Mouse (Mus musculus) CH12.LX (cell line): ENCODE data around the gene Tgfbr1. TPM values are rescaled to one million over a fixed set of nuclear protein-coding genes. Genes with fewer than 3 reads are reported as not detected.

Experiments
- DNase-seq: peaks from one replicate; pipeline ENCODE4 v3.0.0-alpha.2; 2013; ENCODE audit errors: extremely low read depth
- H3K27ac ChIP-seq: 2 replicates; pipeline ENCODE4 v1.5.1; 2012; ENCODE audit warnings: low read depth, mild to moderate bottlenecking, control low read depth, moderate library complexity; ENCODE audit not compliant: insufficient read depth
- H3K27me3 ChIP-seq: replicated peaks from 2 replicates; pipeline ENCODE3; 2012; ENCODE audit warnings: inconsistent platforms
- H3K36me3 ChIP-seq, 2 experiments: replicated peaks in 1 of 2; 2 replicates each; pipeline versions ENCODE3 to v1.6.1; 2012; ENCODE audit warnings: inconsistent platforms in 1 of 2, low read length in 1 of 2, mild to moderate bottlenecking in 1 of 2, mixed read lengths in 1 of 2, moderate library complexity in 1 of 2; ENCODE audit not compliant: control insufficient read depth in 1 of 2, insufficient read depth in 1 of 2
- H3K4me1 ChIP-seq, 2 experiments: 2 replicates each; pipeline ENCODE4 v1.6.1; 2012; ENCODE audit warnings: inconsistent platforms in 1 of 2, moderate library complexity in 1 of 2; ENCODE audit not compliant: insufficient read depth in 2 of 2, control insufficient read depth in 1 of 2
- H3K4me2 ChIP-seq: 2 replicates; pipeline ENCODE4 v1.6.1; 2012; ENCODE audit warnings: low read depth, mild to moderate bottlenecking, control low read depth; ENCODE audit not compliant: poor library complexity, insufficient read depth, severe bottlenecking
- H3K4me3 ChIP-seq, 3 experiments: fragments of 150-350 bp in 1 of 3; sonication (generic) in 1 of 3; replicated peaks in 1 of 3; 2 replicates each; pipeline versions ENCODE3 to v1.5.1; 2011 to 2012; ENCODE audit warnings: low read depth in 2 of 3, low read length in 2 of 3, mild to moderate bottlenecking in 2 of 3, moderate library complexity in 2 of 3, control low read depth in 1 of 3, improper control_type of control experiment in 1 of 3, inconsistent platforms in 1 of 3, mixed read lengths in 1 of 3; ENCODE audit not compliant: poor library complexity in 1 of 3
- H3K79me2 ChIP-seq: replicated peaks from 2 replicates; pipeline ENCODE4 v1.6.1; 2012; ENCODE audit warnings: mild to moderate bottlenecking, moderate library complexity; ENCODE audit not compliant: control insufficient read depth, poor library complexity, insufficient read depth, severe bottlenecking; ENCODE audit errors: extremely low read depth
- H3K9ac ChIP-seq: 2 replicates; pipeline ENCODE4 v1.6.1; 2012; ENCODE audit warnings: low read depth, mild to moderate bottlenecking, control low read depth, moderate library complexity; ENCODE audit not compliant: insufficient read depth
- H3K9me3 ChIP-seq: replicated peaks from 2 replicates; pipeline ENCODE3; 2012; ENCODE audit warnings: low read length, inconsistent platforms, mixed read lengths
- BHLHE40 ChIP-seq: IDR thresholded peaks from 2 replicates; pipeline ENCODE4 v1.6.1; 2011; ENCODE audit warnings: mild to moderate bottlenecking, low read depth, low read length, improper control_type of control experiment
- CHD1 ChIP-seq: IDR thresholded peaks from 2 replicates; pipeline ENCODE4 v1.6.1; 2012; ENCODE audit warnings: low read depth, low read length, improper control_type of control experiment, inconsistent platforms
- CHD2 ChIP-seq: IDR thresholded peaks from 2 replicates; pipeline ENCODE4 v1.6.1; 2011; ENCODE audit warnings: low read length, improper control_type of control experiment
- CTCF ChIP-seq, 2 experiments: IDR thresholded peaks in 1 of 2; conservative IDR thresholded peaks in 1 of 2; 2 replicates each; pipeline ENCODE4 v1.5.1; 2011 to 2012; ENCODE audit warnings: low read depth in 2 of 2, low read length in 2 of 2, improper control_type of control experiment in 1 of 2, inconsistent platforms in 1 of 2, mild to moderate bottlenecking in 1 of 2, moderate library complexity in 1 of 2
- ETS1 ChIP-seq: conservative IDR thresholded peaks from 2 replicates; pipeline ENCODE4 v1.6.1; 2012; ENCODE audit warnings: low read depth, mild to moderate bottlenecking, inconsistent platforms, low read length, improper control_type of control experiment, moderate library complexity
- GABPA ChIP-seq: IDR thresholded peaks from 2 replicates; pipeline ENCODE4 v1.6.1; 2012; ENCODE audit warnings: low read depth, low read length, improper control_type of control experiment, inconsistent platforms; ENCODE audit not compliant: insufficient replicate concordance
- IRF4 ChIP-seq: IDR thresholded peaks from 2 replicates; pipeline ENCODE4 v1.6.1; 2014; ENCODE audit warnings: low read depth, mild to moderate bottlenecking, inconsistent platforms, low read length, improper control_type of control experiment
- JUN ChIP-seq: IDR thresholded peaks from 2 replicates; pipeline ENCODE4 v1.6.1; 2011; ENCODE audit warnings: low read depth, mild to moderate bottlenecking, low read length, improper control_type of control experiment, moderate library complexity; ENCODE audit not compliant: insufficient read depth
- MEF2A ChIP-seq: IDR thresholded peaks from 2 replicates; pipeline ENCODE4 v1.6.1; 2014; ENCODE audit warnings: low read depth, mild to moderate bottlenecking, inconsistent platforms, low read length, improper control_type of control experiment, borderline replicate concordance
- MXI1 ChIP-seq: IDR thresholded peaks from 2 replicates; pipeline ENCODE4 v1.6.1; 2011; ENCODE audit warnings: mild to moderate bottlenecking, low read depth, low read length, improper control_type of control experiment
- NELFE ChIP-seq: IDR thresholded peaks from 2 replicates; pipeline ENCODE4 v1.6.1; 2011; ENCODE audit warnings: low read depth, low read length, improper control_type of control experiment
- NRF1 ChIP-seq: IDR thresholded peaks from 2 replicates; pipeline ENCODE4 v1.6.1; 2014; ENCODE audit warnings: low read depth, mild to moderate bottlenecking, inconsistent platforms, low read length, improper control_type of control experiment, moderate library complexity
- PAX5 ChIP-seq: IDR thresholded peaks from 2 replicates; pipeline ENCODE4 v1.6.1; 2012; ENCODE audit warnings: low read length, inconsistent platforms, mixed read lengths
- USF2 ChIP-seq: conservative IDR thresholded peaks from 2 replicates; pipeline ENCODE4 v1.6.1; 2011; ENCODE audit warnings: low read depth, low read length, improper control_type of control experiment
- dilution Hi-C: fragments of 300-500 bp; cut with MboI; formaldehyde crosslinking; loops from 2 replicates; pipeline ENCODE4 v1.14.3; 2020; ENCODE audit warnings: low sequenced_read_pairs; ENCODE audit not compliant: extremely low pct_unique_long_range_greater_than_20kb, extremely low pct_ligation_motif_present
- in situ Hi-C: fragments of 300-500 bp; cut with MboI; formaldehyde crosslinking; loops from 3 replicates; pipeline ENCODE4 v1.14.3; 2019; ENCODE audit warnings: low sequenced_read_pairs, low pct_ligation_motif_present, low pct_unique_long_range_greater_than_20kb, mixed read lengths
- polyA plus RNA-seq: library from polyadenylated mRNA; unstranded; fragments of >175 nt; gene quantifications from 2 replicates; pipeline ENCODE4 v1.2.1, GENCODE M21; 2012; ENCODE audit warnings: low read depth; ENCODE audit not compliant: insufficient read length
- total RNA-seq, 2 experiments: library from RNA; depleted of rRNA; stranded (reverse); fragments of 300-350 nt in 1 of 2; fragments of >200 nt in 1 of 2; gene quantifications; 2 replicates each; pipeline ENCODE4 v1.2.3; 2012 to 2014

Gene Tgfbr1
- total and polyA plus RNA-seq, 3 experiments = 3.4 to 8.7 (median 7.0) TPM

DNA sequence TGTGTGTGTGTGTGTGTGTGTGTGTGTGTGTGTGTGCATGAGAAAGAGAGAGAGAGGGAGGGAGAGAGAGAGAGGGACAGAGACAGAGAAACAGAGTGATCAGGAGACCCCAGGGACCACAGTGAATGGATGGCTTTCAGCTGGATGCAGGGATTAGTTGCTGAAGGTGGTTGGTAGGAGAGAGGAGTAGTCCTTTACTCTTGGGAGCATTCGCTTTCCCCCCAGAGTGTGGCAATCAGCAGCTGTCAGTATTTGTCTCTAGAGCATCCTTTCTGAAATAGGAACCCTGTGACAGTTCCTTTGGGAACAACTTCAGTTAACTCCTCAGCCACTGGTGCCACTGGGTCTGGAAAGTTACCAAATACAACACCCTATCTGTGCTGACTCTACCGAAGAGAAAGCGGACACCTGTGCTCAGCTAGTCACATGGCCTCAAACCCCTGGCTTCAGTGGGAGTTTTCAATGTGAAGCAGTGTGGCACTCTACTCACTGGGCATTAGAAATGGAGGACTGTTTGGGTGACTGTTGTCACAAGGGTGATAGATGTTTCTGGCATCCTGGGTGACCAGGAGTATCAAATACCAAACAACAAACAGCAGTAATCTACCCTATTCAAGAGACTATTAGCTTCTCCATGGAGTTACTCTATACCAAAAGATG, 16.0 kb upstream of the Tgfbr1 start:
- in situ Hi-C loops = no loop called here
- no peak for TF ChIP-seq CHD1
- no peak for TF ChIP-seq NELFE
- no peak for TF ChIP-seq GABPA
- no peak for TF ChIP-seq JUN
- no peak for TF ChIP-seq PAX5
- TF ChIP-seq IRF4 = no peak
- TF ChIP-seq CHD2 = no peak
- TF ChIP-seq MXI1 = no peak
- no peak for TF ChIP-seq NRF1
- TF ChIP-seq CTCF (conservative IDR thresholded peaks at IDR 0.05 in 1 of 2, IDR thresholded peaks at IDR 0.05 in 1 of 2; ENCODE audit: low read depth in 2 of 2, low read length in 2 of 2) = no peak
- TF ChIP-seq MEF2A = no peak
- no peak overlapping the region for H3K9ac ChIP-seq

GRCm38 (mm10) chr4:47342632-47343031, 10.4 kb upstream of the Tgfbr1 start:
- Histone ChIP-seq H3K4me2 (peak overlapping the region; percentile 8; the same call in 1 of the 2 replicates), H3K27me3 (peaks cover 8% of the 10 kb centered on the region), H3K4me3 (no peak overlapping the region), H3K9me3 (peaks cover 2% of the 10 kb centered on the region), H3K36me3 (no peaks in the 10 kb centered on the region), H3K79me2 (no peaks in the 10 kb centered on the region), H3K27ac (no peak overlapping the region), H3K4me1 (peaks cover 4 to 29% of the 10 kb centered on the region in 2 experiments), H3K9ac (no peak overlapping the region)
- peak; percentile 49 for DNase-seq
- in situ Hi-C loops (no loop called here), dilution Hi-C loops (no loop called here)
- TF ChIP-seq USF2 (no peak), BHLHE40 (0 out of 2 replicates have a peak, but pooled peaks have one; percentile 32), CHD2 (no peak), MEF2A (no peak), ETS1 (no peak), GABPA (no peak)

More for the DNA sequence above, 16.0 kb upstream of the Tgfbr1 start:
- Histone ChIP-seq H3K4me2 (no peak overlapping the region), H3K4me1 (peaks cover 0 to 18% of the 10 kb centered on the region in 2 experiments; a peak in 2 of 4 replicates), H3K36me3 (no peaks in the 10 kb centered on the region), H3K27ac (no peak overlapping the region), H3K27me3 (peaks cover 13% of the 10 kb centered on the region), H3K9me3 (no peaks in the 10 kb centered on the region), H3K4me3 (no peak overlapping the region), H3K79me2 (no peaks in the 10 kb centered on the region)
- no peak for DNase-seq
- dilution Hi-C loops = no loop called here
